Mouse (Mus musculus): ENCODE results near the gene Arhgap31.

Arhgap31 gene

DNA sequence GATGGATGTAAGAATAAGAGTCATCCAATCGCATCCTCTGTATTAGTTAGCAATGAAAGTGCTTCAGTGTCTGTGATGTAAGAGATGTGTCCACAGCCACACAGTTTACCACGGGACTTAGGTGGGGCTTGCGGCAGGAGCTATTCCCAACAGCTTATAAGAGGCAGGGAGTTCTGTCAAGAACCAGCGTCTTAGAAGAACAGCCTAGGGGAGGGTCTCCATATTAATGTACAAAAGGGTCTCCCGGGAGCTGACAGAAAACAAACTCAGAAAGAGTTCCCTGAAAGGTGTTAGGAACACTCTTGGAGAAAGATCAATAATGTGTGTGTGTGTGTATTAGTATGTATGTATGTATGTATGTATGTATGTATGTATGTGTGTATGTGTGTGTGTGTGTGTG lies 60.4 kb downstream of the Arhgap31 start:
- intact Hi-C loops (cut with DNase I) = no loop called here

DNA sequence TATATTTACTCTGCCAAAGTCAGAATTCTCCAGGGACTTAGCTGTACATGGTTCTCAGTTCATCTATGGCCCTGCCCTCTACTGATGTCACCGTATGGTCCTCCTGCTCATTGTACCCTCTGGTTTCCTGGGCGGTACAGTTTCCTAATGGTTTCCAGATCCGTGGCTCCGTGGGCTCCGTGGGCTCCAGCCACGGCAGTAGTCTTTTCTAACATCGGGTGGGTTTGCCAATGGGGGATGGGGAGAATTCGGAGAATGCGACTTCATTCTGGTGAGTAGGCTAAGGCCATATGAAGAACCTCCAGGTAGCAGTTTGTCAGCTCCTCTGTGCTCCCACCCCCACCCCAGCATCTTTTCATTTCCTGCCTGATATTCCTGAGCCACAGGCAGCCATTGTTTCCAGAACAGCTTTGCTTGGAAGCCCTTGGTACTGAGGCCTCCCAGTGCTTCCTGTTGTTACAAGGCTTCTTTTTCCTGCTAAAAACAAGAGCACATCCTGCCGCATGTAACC lies 61.3 kb downstream of the Arhgap31 start:
- intact Hi-C loops (cut with DNase I) = no loop called here

DNA sequence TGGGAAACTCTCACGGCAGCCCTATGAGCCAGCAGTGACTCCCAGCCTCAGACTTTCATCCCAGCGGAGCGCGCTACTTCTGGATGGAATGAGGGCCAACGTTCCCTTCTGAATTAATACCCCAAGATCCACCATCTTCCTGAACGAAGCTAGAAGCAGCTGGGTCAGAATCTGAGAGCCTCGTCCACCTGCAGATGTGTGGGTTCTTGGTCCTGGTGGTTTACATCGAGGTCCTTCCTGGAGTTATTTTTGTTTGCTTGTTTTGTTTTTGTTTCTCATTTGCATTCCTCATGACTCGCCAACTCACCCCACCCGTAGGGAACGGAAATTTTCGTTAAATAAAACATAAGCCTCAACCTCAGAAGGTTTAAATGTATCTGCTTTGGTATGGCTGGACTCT lies 61.8 kb downstream of the Arhgap31 start:
- intact Hi-C loops (cut with DNase I) = no loop called here

GRCm38 (mm10) chr16:38649431-38649827 lies 63.6 kb downstream of the Arhgap31 start:
- intact Hi-C loops (cut with DNase I) = no loop called here

- intact Hi-C loops (cut with DNase I) = no loop called here
Observed at GRCm38 (mm10) chr16:38648783-38649430, 64.2 kb downstream of the Arhgap31 start.

- intact Hi-C loops (cut with DNase I) = no loop called here
Observed at GRCm38 (mm10) chr16:38648155-38648554, 64.9 kb downstream of the Arhgap31 start.

DNA sequence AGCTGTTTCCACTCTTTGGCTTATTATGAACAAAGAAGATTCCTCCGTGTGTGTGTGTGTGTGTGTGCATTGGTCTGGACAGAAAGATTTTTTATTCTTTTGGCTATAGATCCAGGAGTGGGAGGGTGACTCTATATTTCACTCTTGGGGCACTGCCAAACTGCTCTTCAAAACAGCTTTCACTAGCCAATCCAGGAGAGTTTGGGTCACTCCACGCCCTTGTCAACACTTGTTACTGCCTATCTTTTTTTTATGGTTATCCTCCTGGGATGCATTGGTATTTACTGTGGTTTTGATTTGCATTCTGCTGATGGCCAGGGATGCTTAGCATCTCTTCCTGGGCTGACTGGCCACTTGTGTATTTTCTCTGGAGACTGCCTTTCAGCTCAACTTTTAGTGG lies 68.6 kb downstream of the Arhgap31 start:
- intact Hi-C loops (cut with DNase I) = no loop called here

DNA sequence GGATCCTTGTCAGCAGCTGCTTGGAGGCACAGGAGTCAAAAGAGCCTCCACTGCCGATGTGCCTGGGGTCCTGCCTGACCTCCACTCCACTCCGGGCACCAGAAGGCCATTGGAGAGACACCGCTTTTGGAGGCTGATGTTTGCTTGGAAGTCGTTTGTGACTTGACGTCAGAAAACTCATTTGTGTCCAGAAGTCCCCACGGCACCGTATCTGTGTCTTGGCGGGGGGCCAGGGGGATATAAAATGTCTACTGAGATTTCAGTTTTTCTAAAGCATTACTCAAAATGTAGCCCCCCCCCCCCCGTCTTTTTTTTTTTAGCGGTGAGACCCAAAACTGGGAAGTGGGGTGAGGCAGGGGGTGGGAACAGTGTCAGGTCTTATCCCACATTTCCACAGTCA lies 76.0 kb downstream of the Arhgap31 start:
- intact Hi-C loops (cut with DNase I) = no loop called here

GRCm38 (mm10) chr16:38636682-38637081 lies 76.4 kb downstream of the Arhgap31 start:
- intact Hi-C loops (cut with DNase I) = no loop called here

- intact Hi-C loops (cut with DNase I) = no loop called here
Observed at GRCm38 (mm10) chr16:38635833-38636390, 77.2 kb downstream of the Arhgap31 start.

GRCm38 (mm10) chr16:38632147-38632546 lies 80.9 kb downstream of the Arhgap31 start:
- intact Hi-C loops (cut with DNase I) = loop anchor here (5.0 kb wide), 1 partner anchor 35 kb away; no protein-coding TSS in a partner anchor

- intact Hi-C loops (cut with DNase I) = loop anchor here (10.0 kb wide), 1 partner anchor 99 kb away; no protein-coding TSS in a partner anchor
Observed at GRCm38 (mm10) chr16:38625811-38626369, 87.2 kb downstream of the Arhgap31 start.

GRCm38 (mm10) chr16:38625411-38625810 lies 87.7 kb downstream of the Arhgap31 start:
- intact Hi-C loops (cut with DNase I) = loop anchor here (10.0 kb wide), 1 partner anchor 99 kb away; no protein-coding TSS in a partner anchor

- intact Hi-C loops (cut with DNase I) = loop anchor here (10.0 kb wide), 1 partner anchor 100 kb away; no protein-coding TSS in a partner anchor
Observed at GRCm38 (mm10) chr16:38624303-38624702, 88.8 kb downstream of the Arhgap31 start.

GRCm38 (mm10) chr16:38622283-38622682 lies 90.8 kb downstream of the Arhgap31 start:
- intact Hi-C loops (cut with DNase I) = loop anchor here (10.0 kb wide), 1 partner anchor 103 kb away; no protein-coding TSS in a partner anchor

DNA sequence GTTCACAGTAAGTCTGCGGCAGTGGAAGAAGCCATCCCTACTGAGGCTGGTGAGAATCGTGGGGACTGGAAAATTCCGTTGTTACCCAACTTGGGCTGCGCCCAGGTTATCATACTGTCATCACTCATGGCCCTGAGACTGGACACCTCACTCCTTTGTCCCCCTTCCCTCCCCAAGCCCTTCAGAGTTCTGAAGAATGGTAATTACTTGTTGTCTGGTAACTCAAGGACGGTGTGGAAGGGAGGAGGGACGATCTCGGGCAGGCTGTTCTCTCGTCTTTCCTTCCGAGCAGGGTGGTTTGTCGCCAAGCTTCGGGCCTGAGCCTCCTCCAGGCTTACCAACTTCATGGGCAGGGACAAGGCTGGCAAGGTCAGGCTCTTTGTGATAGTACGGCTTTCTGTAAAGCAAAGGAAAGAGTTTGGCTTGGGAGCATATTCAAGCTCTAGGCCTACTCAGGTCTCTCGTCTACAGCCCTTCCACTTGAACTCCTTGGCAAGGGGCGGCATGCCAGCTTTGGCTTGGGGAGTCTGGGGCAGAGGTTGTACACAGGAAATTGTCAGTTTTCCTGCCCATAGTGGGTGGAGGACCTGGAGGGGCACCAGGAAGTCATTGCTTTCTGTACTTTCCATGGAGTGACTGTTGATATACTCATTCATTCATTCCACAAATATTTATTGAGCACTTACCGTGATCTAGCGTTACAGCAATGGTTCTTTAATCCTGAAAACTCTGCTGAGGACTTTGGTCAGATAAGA lies 92.2 kb downstream of the Arhgap31 start:
- intact Hi-C loops (cut with DNase I) = loop anchor here (10.0 kb wide), 1 partner anchor 104 kb away; no protein-coding TSS in a partner anchor

- intact Hi-C loops (cut with DNase I) = no loop called here
Observed at GRCm38 (mm10) chr16:38619054-38619453, 94.0 kb downstream of the Arhgap31 start.

- intact Hi-C loops (cut with DNase I) = no loop called here
Observed at GRCm38 (mm10) chr16:38617977-38618376, 95.1 kb downstream of the Arhgap31 start.

DNA sequence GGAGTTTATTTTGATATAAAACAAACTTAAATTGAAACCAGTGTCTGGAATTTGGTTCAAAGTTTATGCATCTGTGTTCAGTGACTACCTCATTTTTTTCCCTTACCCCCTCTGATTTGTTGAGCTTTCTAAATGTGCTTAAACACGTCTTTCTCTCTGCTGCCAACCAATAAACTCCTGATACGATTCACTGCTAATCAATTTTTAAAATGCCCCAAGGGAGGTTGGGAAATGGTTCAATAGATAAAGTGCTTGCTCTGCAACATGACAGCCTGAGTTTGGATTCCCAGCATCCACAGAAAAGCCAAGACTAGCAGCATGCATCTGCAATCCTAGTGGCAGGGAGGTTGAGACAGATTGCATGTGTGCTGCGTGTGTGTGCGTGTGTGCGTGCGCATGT lies 99.4 kb downstream of the Arhgap31 start:
- intact Hi-C loops (cut with DNase I) = no loop called here

GRCm38 (mm10) chr16:38612646-38613045 lies 100.4 kb downstream of the Arhgap31 start:
- intact Hi-C loops (cut with DNase I) = no loop called here

DNA sequence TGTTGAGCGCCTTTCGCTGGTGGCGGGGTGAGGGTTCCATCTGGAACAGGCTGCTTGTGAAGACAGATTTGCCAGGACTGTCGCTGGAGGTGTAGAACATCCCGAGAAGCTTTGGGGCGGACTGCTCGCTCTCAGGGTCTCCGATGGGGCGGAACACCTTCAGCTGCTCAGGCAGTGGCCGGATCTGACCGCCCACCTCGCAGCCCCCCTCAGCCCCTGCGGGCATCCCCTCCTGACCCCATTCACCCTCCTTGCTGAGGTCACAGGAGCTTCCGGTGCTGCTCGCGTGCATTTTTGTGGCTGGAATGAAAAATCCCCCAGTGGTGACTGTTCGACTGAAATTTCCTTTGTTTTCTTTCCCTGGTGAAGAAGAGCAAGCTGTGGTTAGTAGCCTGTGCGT lies 104.0 kb downstream of the Arhgap31 start:
- intact Hi-C loops (cut with DNase I) = no loop called here

DNA sequence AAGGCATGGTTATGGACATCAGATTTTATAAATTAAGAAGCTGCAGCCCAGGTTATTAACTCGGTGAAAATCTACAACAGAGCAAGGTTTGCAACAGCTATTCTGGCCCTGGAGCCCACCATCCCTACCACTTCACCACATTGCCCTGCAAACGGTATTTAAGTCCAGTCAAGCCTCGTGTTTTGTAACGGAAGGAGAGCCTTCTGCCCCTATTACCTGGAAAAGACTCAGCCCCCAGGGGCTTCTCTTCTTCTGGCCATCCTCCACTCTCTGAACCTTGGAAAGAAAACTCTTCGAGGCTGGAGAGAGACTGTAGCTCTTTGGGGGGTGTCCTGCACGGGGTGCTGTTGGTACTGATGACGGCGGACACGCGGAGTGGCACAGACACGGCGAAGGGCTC lies 104.4 kb downstream of the Arhgap31 start:
- intact Hi-C loops (cut with DNase I) = no loop called here

Data from adrenal gland (tissue).